Mouse (Mus musculus): ENCODE measurements at regions not wholly inside any gene's neighbourhood (a gene's known extent, or its start where the extent isn't known, plus 50 kb on each side); places are given as distances from the start of the nearest gene placed in this dataset.

DNA sequence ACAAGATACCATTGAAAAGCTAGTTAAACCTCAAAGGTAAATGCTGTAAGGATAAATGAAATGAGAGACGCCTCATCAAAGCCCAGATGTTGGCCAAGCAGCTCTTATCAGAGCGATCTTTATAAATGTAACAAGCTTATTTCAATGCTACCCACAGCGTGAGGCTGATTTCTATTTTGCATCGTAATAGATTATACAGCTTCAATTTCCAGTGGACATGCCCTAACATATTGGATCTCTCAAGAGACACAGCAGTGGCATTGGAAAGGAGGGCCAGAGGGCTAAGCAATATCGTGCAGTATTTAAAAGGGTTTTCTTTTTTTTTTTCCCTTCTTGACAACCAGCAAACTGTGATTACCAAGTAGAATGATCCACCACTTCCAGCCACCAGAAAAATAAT, 106.5 kb upstream of the Bet1 start:
- no peaks in the 10 kb centered on the region for H3K36me3 ChIP-seq (ENCODE audit: control insufficient read depth, insufficient read depth, low read length)
- H3K27me3 ChIP-seq (ENCODE audit: control insufficient read depth, insufficient read depth, low read length) = no peaks in the 10 kb centered on the region
- TF ChIP-seq POLR2A (IDR thresholded peaks at IDR 0.05; ENCODE audit: control insufficient read depth, low read depth, low read length) (no peak), CTCF (IDR thresholded peaks at IDR 0.05; ENCODE audit: control insufficient read depth, insufficient read depth, insufficient replicate concordance, low read depth, low read length) (no peak)
- H3K4me3 ChIP-seq (ENCODE audit: control insufficient read depth, low read depth, low read length) = no peak overlapping the region
- H3K27ac ChIP-seq (ENCODE audit: control insufficient read depth, insufficient read depth, low read depth, low read length) = no peak overlapping the region
- no peaks in the 10 kb centered on the region for H3K4me1 ChIP-seq (ENCODE audit: control insufficient read depth, insufficient read depth, low read length)

DNA sequence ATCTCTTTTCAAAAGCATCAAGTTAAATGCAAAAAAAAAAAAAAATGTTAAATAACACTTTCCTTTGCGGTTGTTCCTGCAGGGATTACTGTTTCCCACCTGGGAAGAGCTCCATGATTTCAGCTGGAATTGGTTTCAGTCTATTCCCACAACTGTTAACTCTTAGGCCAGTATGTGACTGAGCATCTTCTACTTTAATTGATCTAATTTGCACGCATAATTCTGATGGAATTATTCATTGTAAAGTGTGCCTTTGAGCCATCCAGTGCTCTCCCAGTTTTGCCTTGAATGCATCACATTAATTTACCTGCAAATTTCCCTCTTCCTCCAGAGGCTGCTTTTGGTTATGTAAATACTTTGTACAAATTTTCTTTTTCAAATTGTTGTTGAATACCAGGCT, 114.4 kb upstream of the Bet1 start:
- Histone ChIP-seq H3K36me3 (ENCODE audit: control insufficient read depth, insufficient read depth, low read length) (no peaks in the 10 kb centered on the region), H3K27ac (ENCODE audit: control insufficient read depth, insufficient read depth, low read depth, low read length) (no peak overlapping the region), H3K4me3 (ENCODE audit: control insufficient read depth, low read depth, low read length) (no peak overlapping the region), H3K4me1 (ENCODE audit: control insufficient read depth, insufficient read depth, low read length) (no peaks in the 10 kb centered on the region), H3K27me3 (ENCODE audit: control insufficient read depth, insufficient read depth, low read length) (no peaks in the 10 kb centered on the region)
- no peak for TF ChIP-seq POLR2A (IDR thresholded peaks at IDR 0.05; ENCODE audit: control insufficient read depth, low read depth, low read length)
- no peak for TF ChIP-seq CTCF (IDR thresholded peaks at IDR 0.05; ENCODE audit: control insufficient read depth, insufficient read depth, insufficient replicate concordance, low read depth, low read length)

DNA sequence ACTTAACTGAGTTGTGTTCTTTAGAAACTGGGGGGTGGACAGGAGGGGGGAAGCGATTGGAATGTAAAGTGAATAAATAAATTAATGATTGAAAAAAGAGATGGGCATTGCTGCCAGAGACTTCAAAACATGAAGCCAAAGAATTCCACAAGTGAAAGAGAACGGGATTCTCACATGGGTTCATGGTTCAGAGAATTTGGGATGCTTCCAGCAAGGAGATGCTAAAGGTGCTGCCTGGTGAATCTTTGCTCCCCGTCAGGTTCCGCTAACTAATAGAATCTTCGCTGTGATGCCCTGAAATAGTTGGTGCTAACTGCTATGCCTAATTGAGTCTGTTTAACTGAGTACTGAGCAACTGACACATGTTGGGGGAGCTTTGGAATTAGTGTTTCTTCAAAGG, 118.9 kb upstream of the Bet1 start:
- TF ChIP-seq CTCF (IDR thresholded peaks at IDR 0.05; ENCODE audit: control insufficient read depth, insufficient read depth, insufficient replicate concordance, low read depth, low read length) = no peak
- TF ChIP-seq POLR2A (IDR thresholded peaks at IDR 0.05; ENCODE audit: control insufficient read depth, low read depth, low read length) = no peak
- Histone ChIP-seq H3K4me3 (ENCODE audit: control insufficient read depth, low read depth, low read length) (no peak overlapping the region), H3K27me3 (ENCODE audit: control insufficient read depth, insufficient read depth, low read length) (no peaks in the 10 kb centered on the region), H3K27ac (ENCODE audit: control insufficient read depth, insufficient read depth, low read depth, low read length) (no peak overlapping the region), H3K4me1 (ENCODE audit: control insufficient read depth, insufficient read depth, low read length) (no peaks in the 10 kb centered on the region), H3K36me3 (ENCODE audit: control insufficient read depth, insufficient read depth, low read length) (no peaks in the 10 kb centered on the region)

DNA sequence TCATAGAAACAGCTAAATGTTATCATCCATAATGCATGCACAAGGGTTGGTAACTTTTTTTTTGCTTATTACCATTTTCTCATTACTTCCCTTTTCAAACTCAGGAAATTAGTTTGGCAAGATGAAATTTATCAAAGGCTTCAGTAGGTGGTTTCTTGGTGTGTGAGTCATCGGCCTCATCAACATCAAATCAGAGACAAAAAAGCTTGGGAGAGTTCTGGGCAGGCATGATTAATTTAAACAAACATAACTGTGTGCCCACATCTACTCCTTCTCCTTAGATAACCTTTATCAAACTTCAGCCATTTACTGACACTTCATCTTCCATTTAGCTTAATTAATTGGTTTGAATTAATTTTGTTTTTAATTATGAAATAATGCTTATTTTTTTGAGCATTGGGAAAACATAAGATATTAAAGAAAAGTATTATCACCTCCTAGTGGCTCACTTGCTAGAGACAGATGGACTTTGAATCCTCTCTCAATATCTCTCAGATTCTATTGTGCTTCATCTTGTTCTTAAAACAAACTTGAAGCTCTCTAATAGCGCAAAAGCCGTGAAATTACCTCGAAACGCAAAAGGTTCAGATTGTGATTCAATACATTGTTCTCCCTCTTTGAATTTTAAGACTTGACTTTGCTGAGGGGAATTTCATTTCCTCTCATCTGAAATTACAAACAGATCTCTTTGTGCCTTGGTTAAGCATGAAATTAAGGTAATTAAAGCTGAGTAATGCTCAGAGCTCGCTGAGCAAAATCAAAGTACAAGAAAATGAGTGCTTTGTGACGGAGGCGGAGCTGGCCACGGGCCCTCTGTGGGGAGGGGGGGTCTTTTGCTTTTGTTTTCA, 158.7 kb upstream of the Bet1 start:
- no peaks in the 10 kb centered on the region for H3K27me3 ChIP-seq (ENCODE audit: control insufficient read depth, insufficient read depth, low read length)
- no peak overlapping the region for H3K4me3 ChIP-seq (ENCODE audit: control insufficient read depth, low read depth, low read length)
- TF ChIP-seq POLR2A (IDR thresholded peaks at IDR 0.05; ENCODE audit: control insufficient read depth, low read depth, low read length) = no peak
- TF ChIP-seq CTCF (IDR thresholded peaks at IDR 0.05; ENCODE audit: control insufficient read depth, insufficient read depth, insufficient replicate concordance, low read depth, low read length) = no peak
- no peaks in the 10 kb centered on the region for H3K4me1 ChIP-seq (ENCODE audit: control insufficient read depth, insufficient read depth, low read length)
- no peak overlapping the region for H3K27ac ChIP-seq (ENCODE audit: control insufficient read depth, insufficient read depth, low read depth, low read length)
- H3K36me3 ChIP-seq (ENCODE audit: control insufficient read depth, insufficient read depth, low read length) = no peaks in the 10 kb centered on the region

DNA sequence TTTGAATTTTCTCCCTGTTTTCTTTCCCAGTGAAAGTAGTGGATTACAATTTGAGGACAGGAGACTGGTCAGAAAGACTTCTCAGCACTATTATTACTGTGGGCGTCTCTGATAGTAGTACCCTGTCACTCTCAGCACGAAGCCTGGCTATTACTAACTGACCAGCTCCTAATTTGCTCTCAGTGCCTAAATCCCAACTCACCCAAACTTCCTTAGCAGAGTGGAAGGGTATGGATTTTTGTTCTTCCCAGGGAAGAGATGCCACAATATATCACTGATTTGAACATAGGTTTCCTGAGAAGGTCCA, 159.3 kb upstream of the Bet1 start:
- no peaks in the 10 kb centered on the region for H3K36me3 ChIP-seq (ENCODE audit: control insufficient read depth, insufficient read depth, low read length)

DNA sequence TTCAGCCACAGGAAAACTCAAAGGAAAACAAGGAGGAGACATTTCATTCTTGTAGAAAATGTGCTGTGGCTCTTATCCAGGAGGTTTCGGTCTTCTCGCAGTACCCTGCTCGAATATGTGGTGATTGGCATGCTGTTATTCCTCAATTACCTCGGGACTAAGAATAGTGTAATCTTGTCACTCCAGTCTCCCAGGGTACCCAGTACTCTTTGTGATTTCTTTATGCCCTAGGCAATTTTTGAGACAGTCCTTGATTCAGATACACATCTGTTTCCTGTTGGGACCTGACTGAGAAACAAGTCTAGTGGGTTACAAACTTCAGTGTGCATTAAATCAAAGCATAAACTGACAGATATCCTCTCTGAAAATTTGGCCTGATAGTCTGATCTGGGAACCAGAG, 189.8 kb upstream of the Bet1 start:
- TF ChIP-seq CTCF (IDR thresholded peaks at IDR 0.05; ENCODE audit: control insufficient read depth, insufficient read depth, insufficient replicate concordance, low read depth, low read length) = no peak
- no peak for TF ChIP-seq POLR2A (IDR thresholded peaks at IDR 0.05; ENCODE audit: control insufficient read depth, low read depth, low read length)
- Histone ChIP-seq H3K4me3 (ENCODE audit: control insufficient read depth, low read depth, low read length) (no peak overlapping the region), H3K36me3 (ENCODE audit: control insufficient read depth, insufficient read depth, low read length) (no peaks in the 10 kb centered on the region), H3K27me3 (ENCODE audit: control insufficient read depth, insufficient read depth, low read length) (no peaks in the 10 kb centered on the region), H3K27ac (ENCODE audit: control insufficient read depth, insufficient read depth, low read depth, low read length) (no peak overlapping the region), H3K4me1 (ENCODE audit: control insufficient read depth, insufficient read depth, low read length) (no peaks in the 10 kb centered on the region)

More for the DNA sequence above, 159.3 kb upstream of the Bet1 start:
- no peaks in the 10 kb centered on the region for H3K4me1 ChIP-seq (ENCODE audit: control insufficient read depth, insufficient read depth, low read length)
- no peak overlapping the region for H3K27ac ChIP-seq (ENCODE audit: control insufficient read depth, insufficient read depth, low read depth, low read length)
- H3K27me3 ChIP-seq (ENCODE audit: control insufficient read depth, insufficient read depth, low read length) = no peaks in the 10 kb centered on the region
- no peak overlapping the region for H3K4me3 ChIP-seq (ENCODE audit: control insufficient read depth, low read depth, low read length)
- TF ChIP-seq POLR2A (IDR thresholded peaks at IDR 0.05; ENCODE audit: control insufficient read depth, low read depth, low read length) (no peak), CTCF (IDR thresholded peaks at IDR 0.05; ENCODE audit: control insufficient read depth, insufficient read depth, insufficient replicate concordance, low read depth, low read length) (no peak)

DNA sequence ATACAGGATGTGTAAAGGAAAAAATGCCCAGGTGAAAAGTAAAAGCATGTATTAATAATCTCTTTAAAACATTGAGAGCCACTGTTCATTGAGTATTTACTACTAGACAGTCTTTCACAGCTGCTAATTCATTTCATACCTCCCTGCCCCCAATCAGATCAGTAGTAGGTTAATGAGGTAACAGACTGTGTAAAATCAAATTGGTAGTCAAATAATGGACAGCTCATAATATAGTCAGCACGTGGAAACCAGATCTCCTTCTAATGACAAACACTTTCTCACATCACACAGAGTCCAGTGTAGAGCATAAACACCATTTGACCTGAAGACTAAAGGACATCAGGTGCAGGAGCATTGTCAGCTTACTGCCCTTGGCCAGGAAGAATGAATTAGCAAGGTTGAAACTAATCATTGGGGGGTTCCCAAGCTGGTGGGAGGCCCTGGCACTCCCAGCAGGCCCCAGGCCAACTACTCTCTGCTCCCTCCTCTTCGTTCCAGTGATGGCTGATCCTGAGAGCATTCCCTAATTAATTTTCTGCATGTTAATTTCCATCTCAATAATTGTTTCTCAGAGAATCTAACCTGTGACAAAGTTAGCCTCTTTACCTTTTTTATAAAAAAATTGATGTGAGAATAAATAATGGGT, 190.6 kb upstream of the Bet1 start:
- Histone ChIP-seq H3K27ac (ENCODE audit: control insufficient read depth, insufficient read depth, low read depth, low read length) (no peak overlapping the region), H3K36me3 (ENCODE audit: control insufficient read depth, insufficient read depth, low read length) (no peaks in the 10 kb centered on the region), H3K27me3 (ENCODE audit: control insufficient read depth, insufficient read depth, low read length) (no peaks in the 10 kb centered on the region), H3K4me1 (ENCODE audit: control insufficient read depth, insufficient read depth, low read length) (no peaks in the 10 kb centered on the region), H3K4me3 (ENCODE audit: control insufficient read depth, low read depth, low read length) (no peak overlapping the region)
- TF ChIP-seq CTCF (IDR thresholded peaks at IDR 0.05; ENCODE audit: control insufficient read depth, insufficient read depth, insufficient replicate concordance, low read depth, low read length) = no peak
- no peak for TF ChIP-seq POLR2A (IDR thresholded peaks at IDR 0.05; ENCODE audit: control insufficient read depth, low read depth, low read length)
